20 mouse cellular contexts compared by ENCODE assay signal in the genomic region with DNA sequence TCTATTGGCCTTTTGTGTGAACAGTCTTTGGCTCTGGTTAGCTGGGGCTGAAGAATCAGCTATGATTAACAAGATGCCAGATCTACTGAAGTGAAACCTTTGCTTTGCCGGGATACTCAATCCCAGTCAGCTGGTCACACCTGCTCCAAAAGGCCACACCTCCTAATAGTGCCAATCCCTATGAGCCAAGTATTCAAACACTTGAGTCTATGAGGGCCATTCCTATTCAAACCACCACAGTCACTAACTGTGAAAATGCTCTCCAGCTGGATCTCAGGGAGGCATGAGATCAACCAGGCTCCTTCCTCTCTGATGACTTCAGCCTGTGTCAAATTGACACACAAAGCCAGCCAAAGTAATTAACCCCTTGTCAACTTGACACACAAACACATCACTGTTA. TPM values are rescaled to one million over a fixed set of nuclear protein-coding genes. Genes with fewer than 3 reads are reported as not detected.
"Had no signal": no experiment of that assay in that cellular context is flagged by ENCODE, and none has a peak within 500 bp of the region (broad histone marks: within the 10 kb centered on the region; RNA-seq: fewer than 3 reads in every experiment).

No protein-coding gene starts in this region.

- DNase-seq: kidney, adult 2 months; kidney, postnatal 10 days; kidney, postnatal 36 days; layer of hippocampus, postnatal 36 days; liver, postnatal 0 days; retina, postnatal 1 day; right cerebral cortex, postnatal 25 days; spleen, adult 18-20 months; thymus, postnatal 25 days had no signal

- H3K27ac ChIP-seq: left cerebral cortex, adult 2 months; liver, embryonic 14.5 days; midbrain, embryonic 10.5 days; midbrain, embryonic 13.5 days; neural tube, embryonic 13.5 days; stomach, embryonic 15.5 days had no signal

- H3K9ac ChIP-seq: liver, embryonic 14.5 days; liver, postnatal 0 days; midbrain, embryonic 13.5 days; neural tube, embryonic 13.5 days; stomach, embryonic 15.5 days had no signal

- ATAC-seq: intestine, postnatal 0 days; liver, postnatal 0 days; midbrain, embryonic 13.5 days; midbrain, embryonic 16.5 days had no signal

- H3K4me3 ChIP-seq: left cerebral cortex, adult 2 months; megakaryocyte, embryonic 14.5 days; midbrain, embryonic 10.5 days; midbrain, embryonic 13.5 days; myocyte; neural tube, embryonic 13.5 days; stomach, embryonic 15.5 days had no signal

- H3K36me3 ChIP-seq: midbrain, embryonic 10.5 days; midbrain, embryonic 13.5 days; neural tube, embryonic 13.5 days; stomach, embryonic 15.5 days had no signal

- H3K9me3 ChIP-seq: midbrain, embryonic 10.5 days; midbrain, embryonic 13.5 days; stomach, embryonic 15.5 days had no signal

- H3K4me1 ChIP-seq: midbrain, embryonic 10.5 days; midbrain, embryonic 13.5 days; neural tube, embryonic 13.5 days; stomach, embryonic 15.5 days had no signal

- H3K4me2 ChIP-seq: liver, embryonic 11.5 days; midbrain, embryonic 13.5 days; neural tube, embryonic 13.5 days; stomach, embryonic 15.5 days had no signal

- H3K27me3 ChIP-seq: midbrain, embryonic 13.5 days; neural tube, embryonic 13.5 days; stomach, embryonic 15.5 days had no signal

RNA-seq across cellular contexts. Expression of gene Tfap2a, which starts 54.8 kb away (rescaled TPM):
- polyA plus RNA-seq: liver, postnatal 0 days had no signal
